Mouse (Mus musculus) bone marrow macrophage, adult 2 months (primary cell): ENCODE data around the gene Dclk1. TPM values are rescaled to one million over a fixed set of nuclear protein-coding genes. Genes with fewer than 3 reads are reported as not detected.

Source experiments
- H3K27ac ChIP-seq: 2 replicates; pipeline ENCODE4 v1.5.1; 2012; ENCODE audit warnings: low read depth, low read length; ENCODE audit not compliant: insufficient read depth
- H3K4me1 ChIP-seq: 2 replicates; pipeline ENCODE4 v1.6.1; 2012; ENCODE audit warnings: low read length; ENCODE audit not compliant: control insufficient read depth, insufficient read depth
- H3K4me3 ChIP-seq: 2 replicates; pipeline ENCODE4 v1.5.1; 2012; ENCODE audit warnings: mild to moderate bottlenecking, low read length, moderate library complexity; ENCODE audit not compliant: insufficient read depth
- CTCF ChIP-seq: IDR thresholded peaks from 2 replicates; pipeline ENCODE4 v1.5.1; 2012; ENCODE audit warnings: low read depth, mild to moderate bottlenecking, low read length, moderate library complexity
- POLR2A ChIP-seq: IDR thresholded peaks from 2 replicates; pipeline ENCODE4 v1.6.1; 2012; ENCODE audit warnings: mild to moderate bottlenecking, low read depth, low read length, borderline replicate concordance
- polyA plus RNA-seq: library from polyadenylated mRNA; stranded (reverse); fragments of >200 nt; gene quantifications from 2 replicates; pipeline ENCODE4 v1.2.4, GENCODE M21; 2012; ENCODE audit not compliant: missing spikeins, insufficient read depth, insufficient read length

Gene Dclk1
- polyA plus RNA-seq, 1 experiment = 1.3 TPM

GRCm38 (mm10) chr3:55587972-55588946 lies 346.1 kb downstream of the Dclk1 start:
- TF ChIP-seq CTCF = no peak
- no peak for TF ChIP-seq POLR2A
- no peak overlapping the region for H3K27ac ChIP-seq
- no peak overlapping the region for H3K4me3 ChIP-seq
- H3K4me1 ChIP-seq = no peaks in the 10 kb centered on the region

Other genes starting within 250 kb of the Dclk1 start
- not detected in 2 replicates for gene Ccna1, start 186.9 kb upstream of the Dclk1 start, polyA plus RNA-seq
- gene Spg20, start 130.3 kb upstream of the Dclk1 start, polyA plus RNA-seq = 24.1 and 28.9 TPM in 2 replicates
- not detected in 2 replicates for gene Ccdc169, start 105.0 kb upstream of the Dclk1 start, polyA plus RNA-seq
- not detected in 2 replicates for gene Sohlh2, start 60.3 kb upstream of the Dclk1 start, polyA plus RNA-seq
- gene Gm21954, start 229.8 kb downstream of the Dclk1 start, polyA plus RNA-seq = not detected in 2 replicates